Mouse (Mus musculus) small intestine, adult 10 weeks (tissue): Measurements from ENCODE around the gene Mrgbp. TPM values are rescaled to one million over a fixed set of nuclear protein-coding genes. Genes with fewer than 3 reads are reported as not detected.

ENCODE experiments used
- polyA plus RNA-seq: library from polyadenylated mRNA; stranded (reverse); fragments of 350-450 nt; fragmentation: Illumina TruSeq; extraction: RNeasy Lipid Tissue Mini Kit (QIAGEN cat#74804); gene quantifications from one replicate; pipeline ENCODE4 v1.2.3, GENCODE M21; 2014; ENCODE audit warnings: low replicate concordance

Mrgbp gene
- polyA plus RNA-seq = 13.8 TPM

GRCm38 (mm10) chr2:180581002-180581401 is at the start of gene Mrgbp:
Mrgbp (plus strand) TSS chr2:180581304.

GRCm38 (mm10) chr2:180589123-180589831 is 8.2 kb downstream of the Mrgbp start, which contains the start of gene Ogfr:
Ogfr (plus strand) TSS chr2:180589245.

GRCm38 (mm10) chr2:180597490-180597889 is 16.4 kb downstream of the Mrgbp start, which contains the start of gene Col9a3:
Col9a3 (plus strand) TSS chr2:180597790.

Other genes with a start within 250 kb of the Mrgbp start
- 10.9 TPM for gene Gata5, start 246.6 kb upstream of the Mrgbp start, polyA plus RNA-seq
- gene Slco4a1, start 125.1 kb upstream of the Mrgbp start, polyA plus RNA-seq = 0.89 TPM
- not detected for gene Ntsr1, start 81.3 kb upstream of the Mrgbp start, polyA plus RNA-seq
- gene Ogfr, start 7.9 kb downstream of the Mrgbp start, polyA plus RNA-seq = 13.2 TPM
- gene Col9a3, start 16.5 kb downstream of the Mrgbp start, polyA plus RNA-seq = 0.22 TPM
- gene Tcfl5, start 61.4 kb downstream of the Mrgbp start, polyA plus RNA-seq = 0.19 TPM
- gene Dido1, start 128.7 kb downstream of the Mrgbp start, polyA plus RNA-seq = 28.1 TPM
- gene Gid8, start 128.8 kb downstream of the Mrgbp start, polyA plus RNA-seq = 45.2 TPM
- 0.19 TPM for gene Slc17a9, start 144.0 kb downstream of the Mrgbp start, polyA plus RNA-seq
- not detected for gene Bhlhe23, start 195.6 kb downstream of the Mrgbp start, polyA plus RNA-seq